Mouse (Mus musculus) limb, embryonic 15.5 days (tissue): ENCODE results near the gene Il1r1. TPM values are rescaled to one million over a fixed set of nuclear protein-coding genes. Genes with fewer than 3 reads are reported as not detected.

ENCODE experiments used
- ATAC-seq: fragments of 200-750 bp; cut with Nextera tagmentation; 2 replicates; pipeline ENCODE4 v1.8.0; 2017; ENCODE audit warnings: low read depth, moderate TSS enrichment; ENCODE audit not compliant: insufficient number of reproducible peaks, low FRiP score, low TSS enrichment
- H3K27ac ChIP-seq: fragments of 300-500 bp; sonication (generic); 2 replicates; pipeline ENCODE4 v1.5.1; 2015; ENCODE audit warnings: moderate library complexity, mild to moderate bottlenecking, inconsistent platforms
- H3K27me3 ChIP-seq: fragments of 300-500 bp; sonication (generic); 2 replicates; pipeline ENCODE4 v1.6.1; 2015; ENCODE audit warnings: inconsistent platforms
- H3K36me3 ChIP-seq: fragments of 300-500 bp; sonication (generic); 2 replicates; pipeline ENCODE4 v1.6.1; 2015; ENCODE audit warnings: inconsistent platforms
- H3K4me1 ChIP-seq: fragments of 300-500 bp; sonication (generic); 2 replicates; pipeline ENCODE4 v1.6.1; 2015; ENCODE audit warnings: inconsistent platforms
- H3K4me2 ChIP-seq: fragments of 300-500 bp; sonication (generic); 2 replicates; pipeline ENCODE4 v1.6.1; 2015; ENCODE audit warnings: mild to moderate bottlenecking, inconsistent platforms
- H3K4me3 ChIP-seq: fragments of 300-500 bp; sonication (generic); 2 replicates; pipeline ENCODE4 v1.5.1; 2015; ENCODE audit warnings: mild to moderate bottlenecking, inconsistent platforms
- H3K9ac ChIP-seq: fragments of 300-500 bp; sonication (generic); 2 replicates; pipeline ENCODE4 v1.6.1; 2015; ENCODE audit warnings: inconsistent platforms
- H3K9me3 ChIP-seq: fragments of 300-500 bp; sonication (generic); 2 replicates; pipeline ENCODE4 v1.6.1; 2016; ENCODE audit warnings: inconsistent platforms
- WGBS: fragments of 180-500 bp; shearing (Covaris S2); methylation state at CpG from one replicate; pipeline ENCODE4 v1.1.7; 2015; 5-methylcytosine and 5-hydroxymethylcytosine counted together
- polyA plus RNA-seq: library from polyadenylated mRNA; unstranded; fragments of >200 nt; fragmentation: Nextera tagmentation; extraction: Ambion mirVana; gene quantifications from 2 replicates; pipeline ENCODE4 v1.2.1, GENCODE M21; 2015

Gene Il1r1
- polyA plus RNA-seq, 1 experiment from 2014 or later: 10.4 TPM

DNA sequence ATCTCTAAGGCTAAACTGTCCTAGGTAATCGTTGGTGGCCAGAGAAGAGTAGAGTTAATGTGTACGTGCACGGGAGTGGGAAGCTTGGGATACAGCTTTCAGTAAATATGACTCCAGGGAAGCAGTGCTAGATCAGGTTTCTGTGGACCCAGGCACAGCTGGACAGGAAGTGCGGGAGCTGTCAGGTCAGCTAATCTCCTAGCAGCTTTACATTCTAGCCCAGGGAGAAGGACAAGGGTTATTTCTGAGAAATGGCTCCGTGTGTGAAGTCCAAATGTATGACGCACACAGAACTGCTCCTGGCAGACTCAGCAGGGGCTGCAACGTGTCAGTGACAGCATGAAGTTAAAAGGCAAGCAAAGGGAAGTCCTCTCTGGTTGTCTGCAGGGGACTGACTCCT is 8.3 kb downstream of the Il1r1 start:
- Histone ChIP-seq H3K4me2 (no peak overlapping the region), H3K27me3 (no peaks in the 10 kb centered on the region), H3K9ac (no peak overlapping the region), H3K9me3 (no peaks in the 10 kb centered on the region), H3K4me1 (peaks cover 20% of the 10 kb centered on the region), H3K27ac (0 out of 2 replicates have a peak overlapping the region, but pooled peaks have one; percentile 43), H3K36me3 (no peaks in the 10 kb centered on the region), H3K4me3 (no peak overlapping the region)
- 0 out of 2 replicates have a peak, but pooled peaks have one; percentile 32 for ATAC-seq
- WGBS: 20% methylated on average over 7 of the region's 7 CpGs

DNA sequence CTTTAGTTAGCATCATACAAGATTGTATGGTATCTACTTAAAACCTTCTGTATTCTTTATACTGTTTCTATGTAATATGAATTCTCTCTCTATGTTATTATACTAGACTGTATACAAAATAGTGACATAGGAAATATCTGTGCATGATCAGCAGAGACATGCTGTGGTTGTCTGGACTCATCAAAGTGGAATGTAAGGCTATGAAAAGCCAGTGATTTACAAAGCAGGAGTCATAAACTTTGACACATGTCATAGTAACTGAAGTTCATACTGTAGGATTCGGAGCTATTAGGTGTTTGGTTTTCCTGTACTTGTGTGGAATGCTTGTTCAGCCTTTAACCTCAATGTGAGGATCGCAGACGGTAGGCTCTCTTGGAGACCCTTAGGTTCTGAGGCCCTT is 8.7 kb downstream of the Il1r1 start:
- 33% methylated on average over 3 of the region's 3 CpGs for WGBS
- Histone ChIP-seq H3K27ac (no peak overlapping the region), H3K4me3 (no peak overlapping the region), H3K4me1 (peaks cover 20% of the 10 kb centered on the region), H3K27me3 (no peaks in the 10 kb centered on the region), H3K4me2 (no peak overlapping the region), H3K9ac (no peak overlapping the region), H3K36me3 (no peaks in the 10 kb centered on the region), H3K9me3 (no peaks in the 10 kb centered on the region)
- no peak for ATAC-seq

DNA sequence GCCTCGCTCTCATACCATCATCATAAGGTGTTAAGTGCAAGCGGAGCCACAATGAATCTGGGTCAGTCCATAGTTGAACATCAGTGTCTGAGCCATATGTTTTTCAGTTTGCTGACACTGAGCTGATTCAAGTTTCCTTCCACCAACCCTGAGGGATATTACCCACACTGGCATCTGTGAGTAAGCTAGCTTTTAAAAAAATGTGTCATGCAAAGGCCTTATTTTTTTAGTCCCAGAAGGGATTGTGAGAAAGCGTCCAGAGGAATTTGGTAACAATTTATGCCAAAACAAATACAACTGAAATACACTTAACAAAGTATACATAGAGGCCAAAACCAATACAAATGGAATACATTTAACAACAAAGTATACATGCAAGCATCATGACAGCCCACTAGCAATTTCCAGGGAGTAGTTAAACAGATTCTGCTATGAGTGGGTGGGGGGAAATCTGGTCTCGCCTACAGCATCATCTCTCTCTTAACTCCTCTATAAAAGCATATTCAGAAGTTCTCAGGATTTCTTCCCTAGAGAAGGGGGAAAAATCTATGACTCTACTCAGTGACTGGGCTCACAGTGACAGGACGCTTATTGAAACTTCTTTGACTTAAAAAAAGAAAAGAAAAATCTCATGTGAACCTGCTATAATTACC is 10.8 kb downstream of the Il1r1 start:
- no peak overlapping the region for H3K4me3 ChIP-seq
- H3K4me2 ChIP-seq: no peak overlapping the region
- WGBS: 58% methylated on average over 5 of the region's 5 CpGs
- H3K4me1 ChIP-seq: peaks cover 20% of the 10 kb centered on the region
- H3K36me3 ChIP-seq: no peaks in the 10 kb centered on the region
- ATAC-seq: no peak
- no peak overlapping the region for H3K27ac ChIP-seq
- no peaks in the 10 kb centered on the region for H3K9me3 ChIP-seq
- no peaks in the 10 kb centered on the region for H3K27me3 ChIP-seq
- no peak overlapping the region for H3K9ac ChIP-seq

DNA sequence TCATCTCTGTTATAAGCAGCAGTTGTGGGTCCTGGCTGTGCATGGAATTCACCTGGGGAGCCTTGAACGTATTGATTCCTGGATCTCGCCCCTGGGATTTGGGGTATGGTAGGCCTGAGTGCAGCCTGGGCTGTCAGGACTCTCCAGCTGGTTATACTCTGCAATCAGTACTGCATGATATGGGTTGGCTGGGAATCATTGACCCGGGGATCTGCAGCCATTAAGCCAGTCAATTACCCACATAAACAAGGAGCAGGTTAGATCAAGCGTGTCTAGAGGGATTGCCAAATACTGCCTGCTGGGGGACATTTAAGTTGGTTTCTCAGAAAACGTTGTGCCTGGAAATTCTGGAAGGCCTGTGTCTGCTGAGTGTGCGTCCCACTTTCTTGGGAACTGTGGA is 11.8 kb downstream of the Il1r1 start:
- Histone ChIP-seq H3K9me3 (no peaks in the 10 kb centered on the region), H3K27ac (peak overlapping the region; percentile 51; the same call in 1 of the 2 replicates), H3K9ac (no peak overlapping the region), H3K4me1 (peaks cover 20% of the 10 kb centered on the region), H3K4me2 (no peak overlapping the region), H3K27me3 (no peaks in the 10 kb centered on the region), H3K36me3 (no peaks in the 10 kb centered on the region), H3K4me3 (no peak overlapping the region)
- ATAC-seq: no peak
- 56% methylated on average over 6 of the region's 6 CpGs for WGBS

DNA sequence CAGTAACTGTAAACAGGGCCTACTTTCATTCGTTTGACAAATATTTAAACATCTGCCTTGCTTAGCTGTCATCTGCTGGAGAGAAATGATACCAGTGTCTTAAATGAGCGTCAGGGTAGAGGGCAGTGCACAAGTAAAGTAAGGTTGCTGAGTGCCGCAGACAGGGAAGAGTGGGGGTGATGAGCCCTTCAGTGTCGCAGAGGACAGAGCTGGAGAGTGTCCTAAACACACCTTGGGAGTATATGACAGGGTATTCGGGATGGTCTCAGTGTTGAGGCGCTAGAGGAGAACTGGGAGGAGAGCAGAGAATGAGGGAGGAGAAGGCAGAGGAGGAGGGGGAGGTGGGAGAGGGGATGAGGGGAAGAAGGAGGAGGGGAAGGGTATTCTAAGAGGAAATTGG is 12.2 kb downstream of the Il1r1 start:
- no peak overlapping the region for H3K4me3 ChIP-seq
- H3K27ac ChIP-seq: no peak overlapping the region
- H3K4me1 ChIP-seq: peaks cover 20% of the 10 kb centered on the region
- ATAC-seq: no peak
- no peak overlapping the region for H3K9ac ChIP-seq
- WGBS: 67% methylated on average over 6 of the region's 6 CpGs
- no peak overlapping the region for H3K4me2 ChIP-seq
- no peaks in the 10 kb centered on the region for H3K9me3 ChIP-seq
- no peaks in the 10 kb centered on the region for H3K27me3 ChIP-seq
- no peaks in the 10 kb centered on the region for H3K36me3 ChIP-seq

DNA sequence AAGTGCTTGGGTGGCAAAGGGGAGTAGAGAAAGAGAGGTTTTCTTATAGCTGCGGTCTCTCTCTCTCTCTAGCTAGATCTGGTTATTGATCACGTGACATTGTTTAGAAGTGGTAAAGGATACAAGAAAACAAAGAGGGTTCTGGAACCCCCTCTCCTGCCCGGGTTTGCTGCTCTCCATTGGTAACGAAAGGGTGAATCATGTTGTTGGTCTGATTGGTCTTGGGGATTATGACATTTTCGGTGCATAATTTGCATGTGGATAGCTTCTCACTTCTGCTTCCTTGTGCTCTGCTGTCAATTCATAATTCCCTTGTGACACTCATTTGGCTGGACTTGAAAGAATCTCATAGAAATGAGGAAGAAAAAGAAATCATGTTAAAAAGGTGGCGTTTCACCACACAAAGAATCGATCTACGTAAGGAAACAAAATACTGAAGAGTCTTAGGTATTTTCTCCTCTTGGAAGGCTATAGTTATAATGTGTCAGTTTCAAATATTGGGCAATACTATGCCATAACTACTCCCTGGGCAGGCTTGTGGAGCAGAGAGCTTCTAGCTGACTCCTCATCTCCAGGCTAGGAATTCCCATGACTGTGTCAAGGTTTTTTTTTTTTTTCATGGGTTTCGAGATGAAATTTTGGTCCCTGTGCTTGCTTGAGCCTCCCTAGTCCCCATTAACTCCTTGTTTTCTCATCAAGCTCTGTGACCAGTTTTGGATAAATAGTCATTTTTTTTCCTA is 15.6 kb downstream of the Il1r1 start:
- H3K27ac ChIP-seq: no peak overlapping the region
- ATAC-seq: no peak
- WGBS: 84% methylated on average over 9 of the region's 9 CpGs

DNA sequence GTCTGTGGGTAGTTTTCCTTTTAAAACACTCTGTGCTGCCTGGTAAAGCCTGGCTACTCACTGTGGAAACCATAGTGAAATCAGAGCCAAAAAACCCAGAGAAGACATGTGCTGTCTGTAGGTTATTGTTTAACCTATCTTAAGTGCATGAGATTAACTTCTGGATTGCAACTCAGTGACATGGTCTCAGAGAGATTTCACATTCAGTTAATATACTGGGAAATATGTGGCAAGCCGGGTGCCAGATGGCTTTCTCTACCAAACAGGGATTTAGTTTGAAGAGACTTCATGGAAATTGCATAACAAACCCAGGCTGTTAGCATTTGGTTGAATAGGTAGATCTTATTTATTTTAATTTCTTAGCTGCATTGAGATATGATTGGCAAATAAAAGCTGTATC is 17.8 kb downstream of the Il1r1 start:
- no peak for ATAC-seq
- no peak overlapping the region for H3K4me2 ChIP-seq
- no peak overlapping the region for H3K4me3 ChIP-seq
- 63% methylated on average over 1 of the region's 1 CpGs for WGBS
- H3K36me3 ChIP-seq: no peaks in the 10 kb centered on the region
- H3K27me3 ChIP-seq: no peaks in the 10 kb centered on the region
- no peak overlapping the region for H3K27ac ChIP-seq
- no peak overlapping the region for H3K9ac ChIP-seq
- no peaks in the 10 kb centered on the region for H3K4me1 ChIP-seq
- H3K9me3 ChIP-seq: no peaks in the 10 kb centered on the region

More for the DNA sequence above, 15.6 kb downstream of the Il1r1 start:
- no peaks in the 10 kb centered on the region for H3K9me3 ChIP-seq
- H3K4me1 ChIP-seq: peaks cover 8% of the 10 kb centered on the region
- H3K9ac ChIP-seq: no peak overlapping the region
- H3K4me2 ChIP-seq: no peak overlapping the region
- H3K36me3 ChIP-seq: no peaks in the 10 kb centered on the region
- H3K27me3 ChIP-seq: no peaks in the 10 kb centered on the region
- no peak overlapping the region for H3K4me3 ChIP-seq

DNA sequence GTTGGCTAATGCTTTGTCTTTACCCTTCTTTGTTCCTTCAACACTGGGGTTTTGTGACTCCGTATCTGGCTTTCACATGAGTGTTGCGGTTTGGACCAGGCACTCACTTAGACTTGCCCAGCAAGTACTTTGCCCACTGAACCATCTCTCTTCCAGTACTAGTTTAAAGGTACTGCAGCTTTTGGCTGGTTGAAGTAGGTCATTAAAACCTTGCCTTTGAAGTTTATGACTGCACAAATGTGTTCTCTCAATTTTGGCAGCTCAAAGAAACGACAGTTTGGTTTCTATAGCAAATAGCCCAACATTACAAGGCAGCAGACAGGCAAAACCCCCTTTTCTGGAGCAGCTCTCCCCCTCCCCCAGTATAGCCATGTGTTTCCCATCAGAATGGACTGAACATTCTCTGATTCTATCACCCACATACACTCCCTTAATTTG is 18.7 kb downstream of the Il1r1 start:
- peak; percentile 72 for ATAC-seq
- H3K4me1 ChIP-seq: no peaks in the 10 kb centered on the region
- H3K4me2 ChIP-seq: no peak overlapping the region
- no peak overlapping the region for H3K4me3 ChIP-seq
- no peaks in the 10 kb centered on the region for H3K9me3 ChIP-seq
- WGBS: 34% methylated on average over 3 of the region's 3 CpGs
- H3K36me3 ChIP-seq: no peaks in the 10 kb centered on the region
- H3K27ac ChIP-seq: 0 out of 2 replicates have a peak overlapping the region, but pooled peaks have one; percentile 14
- no peak overlapping the region for H3K9ac ChIP-seq
- no peaks in the 10 kb centered on the region for H3K27me3 ChIP-seq

DNA sequence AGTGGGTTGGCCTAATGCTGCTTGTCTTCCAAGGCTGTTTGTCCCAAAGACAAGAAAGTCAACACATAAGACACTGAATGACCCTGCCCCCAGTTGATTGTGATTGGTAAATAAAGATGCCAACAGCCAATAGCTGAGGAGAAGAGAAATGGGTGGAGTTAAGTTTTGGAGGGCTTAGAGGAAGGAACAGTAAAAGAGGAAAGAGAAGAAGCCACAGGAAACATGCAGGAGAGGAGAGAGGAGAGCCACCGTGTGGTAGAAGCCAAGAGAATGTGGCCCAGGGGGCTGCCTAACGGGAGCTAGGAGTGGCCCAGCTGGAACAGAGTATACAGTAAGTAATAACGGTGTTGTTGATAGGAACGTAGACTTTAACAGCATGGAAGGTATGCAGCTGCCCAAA is 25.5 kb downstream of the Il1r1 start:
- H3K36me3 ChIP-seq: no peaks in the 10 kb centered on the region
- H3K9ac ChIP-seq: no peak overlapping the region
- H3K4me1 ChIP-seq: no peaks in the 10 kb centered on the region
- H3K27me3 ChIP-seq: no peaks in the 10 kb centered on the region
- no peaks in the 10 kb centered on the region for H3K9me3 ChIP-seq
- H3K27ac ChIP-seq: no peak overlapping the region
- ATAC-seq: no peak
- 20% methylated on average over 4 of the region's 4 CpGs for WGBS
- no peak overlapping the region for H3K4me3 ChIP-seq
- no peak overlapping the region for H3K4me2 ChIP-seq

DNA sequence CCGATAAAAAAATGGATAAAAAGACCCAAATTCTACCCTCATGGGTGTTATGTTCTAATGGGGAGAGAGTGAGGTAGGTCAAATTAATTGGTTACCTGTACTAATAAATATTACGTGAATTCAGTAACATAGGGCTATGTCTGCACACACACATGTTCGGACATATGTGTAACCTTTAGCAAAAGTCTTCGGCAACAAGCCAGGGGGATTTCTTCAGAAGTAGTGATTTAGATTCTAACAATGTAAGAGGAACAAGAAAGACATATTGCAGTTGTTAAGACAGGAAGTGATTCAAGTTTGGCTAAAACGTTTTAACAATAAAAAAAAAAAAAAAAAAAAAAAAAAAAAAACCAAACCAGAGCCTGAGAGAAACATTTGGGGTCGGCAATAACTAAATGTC is 27.6 kb downstream of the Il1r1 start:
- H3K36me3 ChIP-seq: no peaks in the 10 kb centered on the region
- no peak overlapping the region for H3K9ac ChIP-seq

DNA sequence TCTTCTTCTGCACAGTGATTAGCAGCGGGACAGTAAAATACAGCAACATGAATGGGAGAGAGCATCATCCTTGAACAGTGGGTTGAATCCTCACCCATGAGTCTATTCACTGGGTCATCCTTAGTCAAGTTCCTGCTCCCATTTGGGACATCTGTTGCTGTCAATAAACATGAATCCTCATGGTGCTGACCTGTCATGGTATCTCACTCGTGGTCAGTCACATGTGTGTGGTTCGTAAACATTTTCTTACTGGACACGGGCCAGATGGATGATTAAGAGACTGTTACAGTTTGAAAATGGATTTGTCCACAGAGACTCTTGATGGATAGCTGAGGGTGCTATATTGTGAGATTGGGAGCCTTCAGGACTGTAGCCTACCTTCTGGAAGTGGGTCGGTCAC is 29.1 kb downstream of the Il1r1 start:
- no peak overlapping the region for H3K9ac ChIP-seq
- H3K27ac ChIP-seq: no peak overlapping the region
- no peak overlapping the region for H3K4me3 ChIP-seq
- no peak overlapping the region for H3K4me2 ChIP-seq
- ATAC-seq: no peak
- no peaks in the 10 kb centered on the region for H3K36me3 ChIP-seq
- H3K4me1 ChIP-seq: no peaks in the 10 kb centered on the region
- no peaks in the 10 kb centered on the region for H3K27me3 ChIP-seq
- H3K9me3 ChIP-seq: no peaks in the 10 kb centered on the region
- WGBS: 85% methylated on average over 5 of the region's 5 CpGs

More for the DNA sequence above, 27.6 kb downstream of the Il1r1 start:
- no peak overlapping the region for H3K27ac ChIP-seq
- H3K4me3 ChIP-seq: no peak overlapping the region
- no peak overlapping the region for H3K4me2 ChIP-seq
- no peaks in the 10 kb centered on the region for H3K9me3 ChIP-seq
- no peaks in the 10 kb centered on the region for H3K27me3 ChIP-seq
- 67% methylated on average over 6 of the region's 6 CpGs for WGBS
- H3K4me1 ChIP-seq: no peaks in the 10 kb centered on the region
- no peak for ATAC-seq

DNA sequence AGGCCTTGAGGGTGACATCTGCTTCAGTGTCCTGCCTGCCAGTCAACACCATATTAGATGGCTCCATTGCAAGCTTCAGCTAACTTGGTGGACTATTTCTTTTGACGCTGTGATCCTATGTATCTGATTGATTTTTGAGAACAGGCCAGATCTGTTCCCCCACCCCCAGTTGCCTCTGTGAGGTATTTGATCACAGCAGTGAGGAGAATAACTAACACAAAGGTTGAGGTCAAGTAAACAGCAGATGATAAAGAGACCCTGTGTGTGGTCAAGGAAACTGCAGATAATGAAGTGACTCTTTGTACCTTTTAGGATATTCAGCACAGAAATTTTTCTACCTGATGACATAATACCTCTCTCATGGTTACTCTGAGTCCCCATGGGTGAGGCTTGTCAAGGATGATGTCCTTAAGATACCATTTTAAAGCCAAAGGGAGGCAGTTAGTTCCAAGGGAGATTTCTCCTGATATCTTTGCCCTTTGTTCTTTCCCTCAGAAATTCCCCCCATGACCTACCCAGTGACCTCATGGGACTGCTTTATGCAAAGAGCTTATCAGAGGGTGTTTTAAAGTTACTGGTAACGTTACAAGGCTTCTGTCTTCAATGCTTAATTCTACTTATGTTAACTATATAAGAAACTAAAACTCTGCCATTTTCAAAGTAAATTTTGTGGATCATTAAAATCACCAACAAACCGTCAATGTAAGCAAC is 29.6 kb downstream of the Il1r1 start:
- ATAC-seq: no peak
- Histone ChIP-seq H3K27me3 (no peaks in the 10 kb centered on the region), H3K36me3 (no peaks in the 10 kb centered on the region), H3K4me2 (no peak overlapping the region), H3K27ac (no peak overlapping the region), H3K9me3 (no peaks in the 10 kb centered on the region), H3K4me1 (no peaks in the 10 kb centered on the region), H3K9ac (no peak overlapping the region), H3K4me3 (no peak overlapping the region)
- WGBS: 62% methylated on average over 3 of the region's 3 CpGs
